Mouse (Mus musculus): ENCODE measurements at regions not wholly inside any gene's neighbourhood (a gene's known extent, or its start where the extent isn't known, plus 50 kb on each side); places are given as distances from the start of the nearest gene placed in this dataset.

DNA sequence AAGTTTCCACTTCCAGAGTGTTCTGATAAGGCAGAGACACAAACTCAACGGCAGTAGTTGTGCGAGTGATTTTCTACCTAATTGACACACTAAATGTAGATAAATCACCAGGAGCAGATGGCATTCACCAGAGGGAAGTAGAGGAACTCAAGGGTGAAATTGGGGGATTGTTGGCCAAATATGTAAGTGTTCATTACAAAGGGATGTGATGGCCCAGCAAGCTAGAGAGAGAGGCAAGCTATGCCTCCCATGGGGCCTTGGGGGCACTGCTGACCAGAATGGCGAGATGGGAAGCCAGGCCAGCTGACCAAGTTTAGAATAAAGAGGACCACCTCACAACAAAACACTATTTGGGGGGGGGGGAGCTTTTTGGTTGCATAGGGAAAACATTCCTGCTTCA lies 136.5 kb upstream of the Mocs1 start:
- TF ChIP-seq CTCF (IDR thresholded peaks at IDR 0.05; ENCODE audit: low read depth): no peak
- TF ChIP-seq EP300 (optimal IDR thresholded peaks at IDR 0.05): no peak
- Histone ChIP-seq H3K4me3 (ENCODE audit: low read depth, low read length) (no peak overlapping the region), H3K9ac (ENCODE audit: low read length) (no peak overlapping the region), H3K4me1 (replicated peaks; ENCODE audit: control insufficient read depth, insufficient read depth) (no peaks in the 10 kb centered on the region), H3K9me3 (ENCODE audit: control insufficient read depth, low read length) (no peaks in the 10 kb centered on the region), H3K27ac (replicated peaks) (no peak overlapping the region), H3K27me3 (ENCODE audit: control insufficient read depth, insufficient read depth, low read length) (no peaks in the 10 kb centered on the region), H3K36me3 (ENCODE audit: control insufficient read depth, insufficient read depth, low read length) (no peaks in the 10 kb centered on the region), H3K4me2 (replicated peaks; ENCODE audit: low read depth) (no peak overlapping the region)
- WGBS: 72% methylated on average over 3 of the region's 3 CpGs
- DNase-seq (ENCODE audit: low spot score) (no peak), ATAC-seq (ENCODE audit: low FRiP score, low TSS enrichment) (no peak)

DNA sequence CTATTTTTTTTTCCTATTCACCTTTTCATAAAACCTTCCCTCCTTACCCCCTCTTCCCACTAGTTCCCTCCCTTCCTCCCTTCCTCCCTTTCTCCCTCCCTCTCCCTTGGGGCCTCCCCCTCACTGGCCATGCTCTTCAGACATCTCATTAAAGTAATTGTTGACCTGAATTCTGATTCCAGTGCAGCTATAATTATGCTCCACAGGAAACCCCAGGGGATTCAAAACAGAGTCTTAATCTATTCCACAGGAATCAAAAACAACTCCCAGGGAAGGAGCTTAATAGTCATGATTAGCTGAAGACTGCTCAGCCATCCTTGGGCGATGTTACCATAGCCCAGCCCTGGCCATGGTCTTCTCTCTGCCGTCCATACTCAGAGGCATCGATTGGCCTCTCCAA lies 123.7 kb upstream of the Mocs1 start:
- no peak overlapping the region for H3K4me3 ChIP-seq (ENCODE audit: low read depth, low read length)
- WGBS: 93% methylated on average over 3 of the region's 3 CpGs
- DNase-seq (ENCODE audit: low spot score) (no peak), ATAC-seq (ENCODE audit: low FRiP score, low TSS enrichment) (no peak)
- H3K27ac ChIP-seq (replicated peaks): no peak overlapping the region
- no peaks in the 10 kb centered on the region for H3K4me1 ChIP-seq (replicated peaks; ENCODE audit: control insufficient read depth, insufficient read depth)
- H3K27me3 ChIP-seq (ENCODE audit: control insufficient read depth, insufficient read depth, low read length): no peaks in the 10 kb centered on the region
- H3K36me3 ChIP-seq (ENCODE audit: control insufficient read depth, insufficient read depth, low read length): no peaks in the 10 kb centered on the region
- H3K4me2 ChIP-seq (replicated peaks; ENCODE audit: low read depth): no peak overlapping the region
- H3K9ac ChIP-seq (ENCODE audit: low read length): no peak overlapping the region
- TF ChIP-seq EP300 (optimal IDR thresholded peaks at IDR 0.05) (no peak), CTCF (IDR thresholded peaks at IDR 0.05; ENCODE audit: low read depth) (no peak)
- H3K9me3 ChIP-seq (ENCODE audit: control insufficient read depth, low read length): no peaks in the 10 kb centered on the region

DNA sequence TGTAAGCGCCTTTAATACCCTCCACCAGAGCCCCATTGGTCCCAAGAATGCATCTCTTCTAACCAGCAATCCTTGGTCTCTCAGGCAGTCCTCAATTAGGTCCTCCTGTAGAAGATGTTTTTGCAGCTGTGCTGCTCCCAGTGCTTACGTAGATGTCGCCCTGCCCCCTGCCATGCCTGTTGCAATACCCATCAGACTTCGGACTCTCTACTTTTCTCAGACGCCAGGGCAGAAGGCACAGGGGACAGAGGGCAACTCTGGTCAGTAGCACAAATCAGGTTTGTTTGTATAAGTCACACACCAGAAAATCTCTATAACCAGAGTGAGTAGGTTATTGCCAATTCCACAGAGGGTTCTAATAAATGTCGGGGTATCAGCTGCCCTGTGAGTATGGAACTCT lies 123.0 kb upstream of the Mocs1 start:
- Histone ChIP-seq H3K27ac (replicated peaks) (no peak overlapping the region), H3K36me3 (ENCODE audit: control insufficient read depth, insufficient read depth, low read length) (no peaks in the 10 kb centered on the region), H3K4me2 (replicated peaks; ENCODE audit: low read depth) (no peak overlapping the region), H3K4me1 (replicated peaks; ENCODE audit: control insufficient read depth, insufficient read depth) (no peaks in the 10 kb centered on the region), H3K4me3 (ENCODE audit: low read depth, low read length) (no peak overlapping the region), H3K27me3 (ENCODE audit: control insufficient read depth, insufficient read depth, low read length) (no peaks in the 10 kb centered on the region), H3K9ac (ENCODE audit: low read length) (no peak overlapping the region), H3K9me3 (ENCODE audit: control insufficient read depth, low read length) (no peaks in the 10 kb centered on the region)
- WGBS: 81% methylated on average over 6 of the region's 6 CpGs
- no peak for DNase-seq (ENCODE audit: low spot score)
- ATAC-seq (ENCODE audit: low FRiP score, low TSS enrichment): no peak
- no peak for TF ChIP-seq EP300 (optimal IDR thresholded peaks at IDR 0.05)
- TF ChIP-seq CTCF (IDR thresholded peaks at IDR 0.05; ENCODE audit: low read depth): no peak

DNA sequence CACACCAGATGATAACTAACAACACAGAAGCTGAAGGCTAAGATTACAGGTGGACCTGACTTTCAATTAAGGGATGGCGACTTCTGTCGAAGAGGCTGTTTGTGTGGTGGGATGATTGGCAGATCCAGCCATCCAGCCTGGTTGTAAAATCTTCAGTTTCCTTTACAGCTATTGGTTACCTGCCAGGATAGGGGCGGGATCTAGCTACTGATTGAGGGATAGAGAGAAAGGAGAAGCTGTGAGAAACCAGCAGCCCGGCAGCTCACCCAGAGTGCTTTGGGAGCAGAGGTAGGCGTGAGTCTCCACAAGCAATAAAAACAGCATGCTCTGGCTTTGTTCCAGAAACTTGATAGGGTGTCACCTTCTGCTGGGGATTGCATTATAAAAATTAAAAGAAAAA lies 119.1 kb upstream of the Mocs1 start:
- no peaks in the 10 kb centered on the region for H3K36me3 ChIP-seq (ENCODE audit: control insufficient read depth, insufficient read depth, low read length)
- H3K9me3 ChIP-seq (ENCODE audit: control insufficient read depth, low read length): no peaks in the 10 kb centered on the region
- WGBS: 19% methylated on average over 5 of the region's 5 CpGs
- DNase-seq (ENCODE audit: low spot score) (peak; percentile 52), ATAC-seq (ENCODE audit: low FRiP score, low TSS enrichment) (0 out of 2 replicates have a peak, but pooled peaks have one; percentile 40)
- H3K27ac ChIP-seq (replicated peaks): no peak overlapping the region
- H3K4me1 ChIP-seq (replicated peaks; ENCODE audit: control insufficient read depth, insufficient read depth): no peaks in the 10 kb centered on the region
- TF ChIP-seq EP300 (optimal IDR thresholded peaks at IDR 0.05) (no peak), CTCF (IDR thresholded peaks at IDR 0.05; ENCODE audit: low read depth) (no peak)
- no peak overlapping the region for H3K4me2 ChIP-seq (replicated peaks; ENCODE audit: low read depth)
- no peak overlapping the region for H3K9ac ChIP-seq (ENCODE audit: low read length)
- no peaks in the 10 kb centered on the region for H3K27me3 ChIP-seq (ENCODE audit: control insufficient read depth, insufficient read depth, low read length)
- no peak overlapping the region for H3K4me3 ChIP-seq (ENCODE audit: low read depth, low read length)

DNA sequence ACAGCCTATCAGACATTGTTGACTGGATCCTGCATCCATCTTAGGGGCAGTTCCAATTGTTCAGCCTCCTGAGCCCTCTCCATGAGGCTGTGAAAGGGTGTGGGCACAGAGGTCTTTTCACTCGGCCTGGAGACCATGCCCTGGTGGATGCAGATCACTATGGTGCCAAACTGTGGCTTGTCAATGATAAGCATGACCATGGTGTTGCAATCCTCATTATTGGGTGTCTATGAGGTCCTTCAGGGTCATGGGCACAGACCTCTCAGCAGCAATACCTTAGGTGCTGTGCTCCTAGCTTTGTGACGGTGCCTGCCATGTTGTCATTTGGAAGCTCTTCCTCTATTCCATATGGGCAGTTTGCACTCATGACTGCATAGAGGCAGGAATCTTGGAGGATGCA lies 114.0 kb upstream of the Mocs1 start:
- Histone ChIP-seq H3K36me3 (ENCODE audit: control insufficient read depth, insufficient read depth, low read length) (no peaks in the 10 kb centered on the region), H3K27ac (replicated peaks) (no peak overlapping the region), H3K4me1 (replicated peaks; ENCODE audit: control insufficient read depth, insufficient read depth) (no peaks in the 10 kb centered on the region), H3K4me3 (ENCODE audit: low read depth, low read length) (no peak overlapping the region), H3K27me3 (ENCODE audit: control insufficient read depth, insufficient read depth, low read length) (no peaks in the 10 kb centered on the region), H3K4me2 (replicated peaks; ENCODE audit: low read depth) (no peak overlapping the region), H3K9me3 (ENCODE audit: control insufficient read depth, low read length) (no peaks in the 10 kb centered on the region), H3K9ac (ENCODE audit: low read length) (no peak overlapping the region)
- 76% methylated on average over 2 of the region's 2 CpGs for WGBS
- ATAC-seq (ENCODE audit: low FRiP score, low TSS enrichment): no peak
- TF ChIP-seq EP300 (optimal IDR thresholded peaks at IDR 0.05) (no peak), CTCF (IDR thresholded peaks at IDR 0.05; ENCODE audit: low read depth) (no peak)
- DNase-seq (ENCODE audit: low spot score): no peak

DNA sequence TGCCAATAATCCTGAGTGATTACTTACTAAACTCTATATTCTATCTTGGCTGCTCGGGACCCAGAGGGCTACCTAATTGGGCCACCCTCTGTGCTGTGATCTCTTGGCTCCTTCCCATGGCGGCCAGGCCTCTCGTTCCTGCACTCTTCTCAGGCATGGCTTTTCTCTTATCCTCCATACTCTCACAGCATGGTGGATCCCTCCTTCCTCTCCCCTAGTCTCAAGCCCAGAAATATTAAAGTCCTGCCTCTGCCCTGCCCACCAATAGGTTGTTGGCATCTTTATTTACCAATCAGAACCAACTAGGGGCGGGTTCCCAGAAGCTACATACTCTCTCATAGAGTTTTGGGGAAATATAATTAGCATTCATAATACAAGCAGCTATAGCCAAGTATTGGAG lies 100.6 kb upstream of the Mocs1 start:
- DNase-seq (ENCODE audit: low spot score) (no peak), ATAC-seq (ENCODE audit: low FRiP score, low TSS enrichment) (no peak)
- no peaks in the 10 kb centered on the region for H3K9me3 ChIP-seq (ENCODE audit: control insufficient read depth, low read length)
- H3K9ac ChIP-seq (ENCODE audit: low read length): no peak overlapping the region
- WGBS: 74% methylated on average over 4 of the region's 4 CpGs
- H3K27ac ChIP-seq (replicated peaks): no peak overlapping the region
- H3K36me3 ChIP-seq (ENCODE audit: control insufficient read depth, insufficient read depth, low read length): no peaks in the 10 kb centered on the region
- no peaks in the 10 kb centered on the region for H3K27me3 ChIP-seq (ENCODE audit: control insufficient read depth, insufficient read depth, low read length)
- TF ChIP-seq EP300 (optimal IDR thresholded peaks at IDR 0.05) (no peak), CTCF (IDR thresholded peaks at IDR 0.05; ENCODE audit: low read depth) (no peak)
- H3K4me2 ChIP-seq (replicated peaks; ENCODE audit: low read depth): no peak overlapping the region
- no peak overlapping the region for H3K4me3 ChIP-seq (ENCODE audit: low read depth, low read length)
- no peaks in the 10 kb centered on the region for H3K4me1 ChIP-seq (replicated peaks; ENCODE audit: control insufficient read depth, insufficient read depth)
